Mouse (Mus musculus): ENCODE measurements around the gene Dpm2.

- TF ChIP-seq CTCF (conservative IDR thresholded peaks at IDR 0.05; ENCODE audit: low read length) (no peak), POU5F1 (IDR thresholded peaks at IDR 0.05; ENCODE audit: borderline replicate concordance, low read length) (no peak), NANOG (IDR thresholded peaks at IDR 0.05; ENCODE audit: borderline replicate concordance, low read length) (no peak)
These were observed 43.1 kb upstream of the Dpm2 start for GRCm38 (mm10) chr2:32527468-32527966.

Data from E14TG2a.4 (cell line).